Mouse (Mus musculus): Measurements from ENCODE around the gene Mllt11. TPM values are rescaled to one million over a fixed set of nuclear protein-coding genes. Genes with fewer than 3 reads are reported as not detected.
A peak's percentile ranks its signal among the peaks of the same experiment; 100 is the strongest.

Mllt11 gene
- polyA plus RNA-seq, 1 experiment, result 9.1 TPM

- TF ChIP-seq CTCF (IDR thresholded peaks at IDR 0.05; ENCODE audit: control insufficient read depth, insufficient read depth, low read length), result no peak
- no peak for TF ChIP-seq POLR2A (IDR thresholded peaks at IDR 0.05; ENCODE audit: borderline replicate concordance, control insufficient read depth, low read depth, low read length)
- Histone ChIP-seq H3K4me3 (replicated peaks; ENCODE audit: control insufficient read depth, low read depth, low read length) (no peak overlapping the region), H3K27ac (ENCODE audit: control insufficient read depth, insufficient read depth, low read depth, low read length, poor library complexity) (no peak overlapping the region), H3K4me1 (ENCODE audit: control insufficient read depth, insufficient read depth, low read length) (no peaks in the 10 kb centered on the region; the same call in 1 of the 2 replicates)
- WGBS, result 74% methylated on average over 3 of the region's 3 CpGs
These were observed 52.1 kb downstream of the Mllt11 start for GRCm38 (mm10) chr3:95179890-95180289.

DNA sequence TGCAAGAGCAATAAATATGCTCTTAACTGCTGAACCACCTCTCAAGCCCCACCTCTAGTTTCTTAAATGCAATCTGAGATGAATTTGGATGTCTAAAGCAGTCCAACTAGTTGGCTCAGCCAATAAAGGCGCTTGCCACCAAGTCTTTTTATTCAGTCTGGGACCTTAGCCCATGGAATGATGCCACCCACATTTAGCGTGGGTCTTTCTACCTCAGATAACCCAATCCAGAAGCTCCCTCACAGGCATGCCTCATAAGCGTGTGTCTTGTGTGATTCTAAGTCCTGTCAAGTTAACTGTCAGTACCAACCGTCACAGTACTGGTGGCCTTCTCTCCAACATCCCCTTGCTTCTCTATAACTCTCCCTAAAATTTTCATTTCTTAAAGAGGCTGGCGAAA is 53.0 kb downstream of the Mllt11 start:
- 85% methylated on average over 5 of the region's 5 CpGs for WGBS
- no peak for TF ChIP-seq POLR2A (IDR thresholded peaks at IDR 0.05; ENCODE audit: borderline replicate concordance, control insufficient read depth, low read depth, low read length)
- TF ChIP-seq CTCF (IDR thresholded peaks at IDR 0.05; ENCODE audit: control insufficient read depth, insufficient read depth, low read length), result no peak
- H3K4me1 ChIP-seq (ENCODE audit: control insufficient read depth, insufficient read depth, low read length), result no peaks in the 10 kb centered on the region; the same call in 1 of the 2 replicates
- no peak overlapping the region for H3K4me3 ChIP-seq (replicated peaks; ENCODE audit: control insufficient read depth, low read depth, low read length)
- no peak overlapping the region for H3K27ac ChIP-seq (ENCODE audit: control insufficient read depth, insufficient read depth, low read depth, low read length, poor library complexity)

DNA sequence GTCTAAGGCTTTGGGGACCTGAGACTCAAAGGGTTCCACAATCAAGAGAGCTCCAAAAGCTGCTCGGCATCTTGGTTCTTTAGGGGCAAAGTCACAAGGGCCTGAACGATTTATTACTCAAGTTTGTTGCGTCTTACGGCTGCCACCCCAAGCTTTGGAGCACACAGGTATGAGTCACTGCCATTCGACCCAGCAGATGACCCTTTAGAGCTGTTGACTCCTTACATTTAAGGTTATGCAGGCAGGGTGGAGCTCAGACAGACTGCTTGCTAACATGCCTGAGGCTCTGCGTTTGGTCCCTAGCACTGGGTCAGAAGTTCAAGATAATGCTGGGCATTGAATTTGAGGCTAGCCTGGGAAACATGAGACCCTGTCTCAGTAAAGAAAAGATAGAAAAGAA is 54.4 kb downstream of the Mllt11 start:
- no peak overlapping the region for H3K4me3 ChIP-seq (replicated peaks; ENCODE audit: control insufficient read depth, low read depth, low read length)
- H3K4me1 ChIP-seq (ENCODE audit: control insufficient read depth, insufficient read depth, low read length), result no peaks in the 10 kb centered on the region
- TF ChIP-seq CTCF (IDR thresholded peaks at IDR 0.05; ENCODE audit: control insufficient read depth, insufficient read depth, low read length) (no peak), POLR2A (IDR thresholded peaks at IDR 0.05; ENCODE audit: borderline replicate concordance, control insufficient read depth, low read depth, low read length) (no peak)
- H3K27ac ChIP-seq (ENCODE audit: control insufficient read depth, insufficient read depth, low read depth, low read length, poor library complexity), result no peak overlapping the region
- 74% methylated on average over 6 of the region's 6 CpGs for WGBS

DNA sequence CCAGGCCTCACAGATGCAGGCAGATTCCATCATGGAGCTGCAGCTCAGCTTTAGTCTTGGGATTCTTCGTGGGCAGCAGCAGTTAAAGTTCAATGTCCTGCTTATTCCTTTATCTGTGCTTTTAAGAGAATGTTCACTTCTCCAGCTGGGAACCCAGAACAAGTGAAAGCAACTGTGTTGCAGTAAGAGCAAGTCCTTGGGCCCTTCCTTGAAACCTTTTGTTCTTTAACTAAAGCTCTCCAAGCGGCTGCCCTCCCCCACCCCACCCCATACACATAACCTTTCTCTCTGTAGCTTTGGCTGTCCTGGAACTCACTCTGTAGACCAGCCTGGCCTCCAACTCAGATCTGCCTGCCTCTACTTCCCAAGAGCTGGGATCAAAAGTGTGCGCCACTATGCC is 55.5 kb downstream of the Mllt11 start:
- H3K4me3 ChIP-seq (replicated peaks; ENCODE audit: control insufficient read depth, low read depth, low read length), result no peak overlapping the region
- 82% methylated on average over 3 of the region's 3 CpGs for WGBS
- TF ChIP-seq POLR2A (IDR thresholded peaks at IDR 0.05; ENCODE audit: borderline replicate concordance, control insufficient read depth, low read depth, low read length), result no peak
- no peak for TF ChIP-seq CTCF (IDR thresholded peaks at IDR 0.05; ENCODE audit: control insufficient read depth, insufficient read depth, low read length)
- H3K4me1 ChIP-seq (ENCODE audit: control insufficient read depth, insufficient read depth, low read length), result no peaks in the 10 kb centered on the region
- H3K27ac ChIP-seq (ENCODE audit: control insufficient read depth, insufficient read depth, low read depth, low read length, poor library complexity), result no peak overlapping the region

GRCm38 (mm10) chr3:95174011-95174592 is 57.9 kb downstream of the Mllt11 start:
- peak; percentile 89 for TF ChIP-seq CTCF (IDR thresholded peaks at IDR 0.05; ENCODE audit: control insufficient read depth, insufficient read depth, low read length)
- TF ChIP-seq POLR2A (IDR thresholded peaks at IDR 0.05; ENCODE audit: borderline replicate concordance, control insufficient read depth, low read depth, low read length), result no peak
- Histone ChIP-seq H3K4me3 (replicated peaks; ENCODE audit: control insufficient read depth, low read depth, low read length) (no peak overlapping the region), H3K27ac (ENCODE audit: control insufficient read depth, insufficient read depth, low read depth, low read length, poor library complexity) (no peak overlapping the region), H3K4me1 (ENCODE audit: control insufficient read depth, insufficient read depth, low read length) (no peaks in the 10 kb centered on the region)
- 2% methylated on average over 16 of the region's 16 CpGs for WGBS

DNA sequence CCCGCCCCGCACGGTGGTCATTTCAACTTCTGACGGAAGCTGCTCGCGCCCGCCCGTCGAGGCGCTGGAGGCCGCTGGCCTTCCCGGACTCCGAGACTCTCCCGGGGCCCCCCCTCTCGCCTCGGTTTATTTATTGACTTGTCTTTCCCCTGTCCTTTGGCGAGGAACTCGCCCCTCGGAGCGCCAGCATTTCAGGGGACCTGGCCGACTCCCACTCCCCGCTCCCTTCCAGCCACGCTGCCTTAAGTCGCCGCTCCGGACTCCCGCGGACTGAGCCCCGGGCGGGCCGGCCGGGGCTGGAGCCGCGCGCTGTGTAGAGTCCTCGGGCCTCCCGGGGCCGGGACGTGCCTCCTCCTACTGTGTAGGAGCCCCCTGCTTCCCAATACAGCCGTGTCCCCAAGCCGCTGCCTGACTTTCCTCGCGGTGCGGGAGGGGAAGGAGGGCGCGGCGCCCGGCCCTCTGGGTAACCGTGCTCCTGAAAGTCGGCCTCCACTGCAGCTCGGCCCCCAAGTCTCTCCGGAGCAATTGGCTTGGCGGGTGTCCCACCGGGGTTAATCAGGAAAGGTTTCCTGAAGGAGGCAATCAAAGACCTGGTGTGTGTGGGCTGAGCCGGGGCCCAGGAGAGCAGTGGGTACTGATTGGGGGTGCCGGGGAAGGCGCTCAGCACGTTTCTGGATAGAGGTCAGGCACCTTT is 58.6 kb downstream of the Mllt11 start:
- WGBS, result 5% methylated on average over 58 of the region's 58 CpGs
- Histone ChIP-seq H3K4me1 (ENCODE audit: control insufficient read depth, insufficient read depth, low read length) (no peaks in the 10 kb centered on the region), H3K27ac (ENCODE audit: control insufficient read depth, insufficient read depth, low read depth, low read length, poor library complexity) (no peak overlapping the region), H3K4me3 (replicated peaks; ENCODE audit: control insufficient read depth, low read depth, low read length) (no peak overlapping the region)
- TF ChIP-seq CTCF (IDR thresholded peaks at IDR 0.05; ENCODE audit: control insufficient read depth, insufficient read depth, low read length) (no peak), POLR2A (IDR thresholded peaks at IDR 0.05; ENCODE audit: borderline replicate concordance, control insufficient read depth, low read depth, low read length) (no peak)

GRCm38 (mm10) chr3:95172526-95173255 is 59.3 kb downstream of the Mllt11 start:
- H3K4me1 ChIP-seq (ENCODE audit: control insufficient read depth, insufficient read depth, low read length), result no peaks in the 10 kb centered on the region
- H3K4me3 ChIP-seq (replicated peaks; ENCODE audit: control insufficient read depth, low read depth, low read length), result no peak overlapping the region
- TF ChIP-seq POLR2A (IDR thresholded peaks at IDR 0.05; ENCODE audit: borderline replicate concordance, control insufficient read depth, low read depth, low read length) (no peak), CTCF (IDR thresholded peaks at IDR 0.05; ENCODE audit: control insufficient read depth, insufficient read depth, low read length) (no peak)
- WGBS, result 52% methylated on average over 84 of the region's 84 CpGs
- no peak overlapping the region for H3K27ac ChIP-seq (ENCODE audit: control insufficient read depth, insufficient read depth, low read depth, low read length, poor library complexity)

DNA sequence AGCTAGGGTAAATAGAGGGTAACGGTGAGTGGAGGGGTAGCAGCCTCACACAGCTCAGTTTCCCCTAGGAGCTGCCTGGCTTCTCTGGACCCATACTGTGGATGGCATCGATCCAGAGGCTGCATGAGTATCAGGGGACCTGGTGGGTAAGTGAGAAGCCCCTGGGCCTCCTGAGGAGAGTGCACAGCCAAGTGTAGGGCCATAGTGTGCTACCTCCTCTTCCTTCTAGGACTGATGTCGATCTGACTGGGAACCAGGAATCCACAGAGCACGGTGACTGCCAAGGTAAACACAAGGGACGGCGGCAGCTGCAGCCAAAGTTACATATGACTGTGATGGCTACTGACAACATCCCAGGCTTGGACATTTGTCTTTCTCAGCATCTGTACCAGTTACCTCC is 60.9 kb downstream of the Mllt11 start:
- TF ChIP-seq CTCF (IDR thresholded peaks at IDR 0.05; ENCODE audit: control insufficient read depth, insufficient read depth, low read length), result no peak
- TF ChIP-seq POLR2A (IDR thresholded peaks at IDR 0.05; ENCODE audit: borderline replicate concordance, control insufficient read depth, low read depth, low read length), result no peak
- 87% methylated on average over 6 of the region's 6 CpGs for WGBS
- no peaks in the 10 kb centered on the region for H3K4me1 ChIP-seq (ENCODE audit: control insufficient read depth, insufficient read depth, low read length)
- H3K4me3 ChIP-seq (replicated peaks; ENCODE audit: control insufficient read depth, low read depth, low read length), result no peak overlapping the region
- no peak overlapping the region for H3K27ac ChIP-seq (ENCODE audit: control insufficient read depth, insufficient read depth, low read depth, low read length, poor library complexity)
